Mouse (Mus musculus) lung, postnatal 10 days (tissue): Measurements from ENCODE around the gene B3glct.
A peak's percentile ranks its signal among the peaks of the same experiment; 100 is the strongest.

Experiments used
- DNase-seq: peaks from one replicate; pipeline ENCODE4 v3.0.0; 2021

The B3glct gene

GRCm38 (mm10) chr5:149678100-149678989 is at the start of gene B3glct:
Gene B3glct, plus strand, starts transcription at chr5:149678230.
- peak; percentile 85 for DNase-seq

GRCm38 (mm10) chr5:149634409-149635035 is 43.5 kb upstream of the B3glct start:
- DNase-seq = no peak

- no peak for DNase-seq
Observed at GRCm38 (mm10) chr5:149635556-149635955, 42.5 kb upstream of the B3glct start.

- DNase-seq = peak; percentile 98
Observed at GRCm38 (mm10) chr5:149636075-149636920, 41.7 kb upstream of the B3glct start, which contains the start of gene Hsph1. Gene Hsph1, minus strand, starts transcription at chr5:149636376.

- DNase-seq = no peak
Observed at GRCm38 (mm10) chr5:149637306-149637705, 40.7 kb upstream of the B3glct start.

- DNase-seq = no peak
Observed at GRCm38 (mm10) chr5:149641277-149641892, 36.6 kb upstream of the B3glct start.

GRCm38 (mm10) chr5:149642366-149642765 is 35.7 kb upstream of the B3glct start:
- DNase-seq = no peak

GRCm38 (mm10) chr5:149642783-149643509 is 35.1 kb upstream of the B3glct start:
- DNase-seq = no peak

- no peak for DNase-seq
Observed at GRCm38 (mm10) chr5:149647367-149648115, 30.5 kb upstream of the B3glct start.

GRCm38 (mm10) chr5:149648196-149648595 is 29.8 kb upstream of the B3glct start:
- DNase-seq = peak; percentile 12

- no peak for DNase-seq
Observed at GRCm38 (mm10) chr5:149648895-149649406, 29.1 kb upstream of the B3glct start.

- DNase-seq = no peak
Observed at GRCm38 (mm10) chr5:149649499-149650178, 28.4 kb upstream of the B3glct start.

GRCm38 (mm10) chr5:149650179-149650553 is 27.9 kb upstream of the B3glct start:
- DNase-seq = no peak

- no peak for DNase-seq
Observed at GRCm38 (mm10) chr5:149655636-149656035, 22.4 kb upstream of the B3glct start.

GRCm38 (mm10) chr5:149658022-149658421 is 20.0 kb upstream of the B3glct start:
- DNase-seq = no peak

- DNase-seq = no peak
Observed at GRCm38 (mm10) chr5:149658741-149659413, 19.2 kb upstream of the B3glct start.

- no peak for DNase-seq
Observed at GRCm38 (mm10) chr5:149659414-149659780, 18.6 kb upstream of the B3glct start.

GRCm38 (mm10) chr5:149661428-149661827 is 16.6 kb upstream of the B3glct start:
- DNase-seq = no peak

- no peak for DNase-seq
Observed at GRCm38 (mm10) chr5:149662980-149663379, 15.1 kb upstream of the B3glct start.

GRCm38 (mm10) chr5:149663417-149663816 is 14.6 kb upstream of the B3glct start:
- DNase-seq = no peak
